ENCODE assay signal across 25 mouse cellular contexts in the genomic region with DNA sequence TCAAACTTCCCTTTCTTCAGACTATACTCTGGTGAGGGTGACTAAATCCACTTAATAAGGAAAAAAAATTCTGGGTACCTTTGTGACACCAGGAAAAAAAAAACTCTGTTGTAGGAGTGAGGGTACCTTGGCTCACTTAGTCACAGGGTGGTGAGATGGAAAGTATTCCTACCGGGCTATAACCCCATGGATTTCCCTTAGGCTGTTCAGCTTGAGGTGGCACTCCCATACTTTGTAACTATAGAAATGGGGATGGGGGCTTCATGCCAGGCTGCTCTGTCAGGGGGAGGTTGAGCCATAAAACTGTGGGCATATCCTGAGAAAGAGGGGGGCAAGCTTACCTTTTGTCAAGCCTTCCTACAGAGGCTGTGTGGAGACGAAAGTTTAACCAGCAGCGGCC.
DNase-seq lines count a peak whose midpoint lies in the region; ATAC-seq and TF ChIP-seq lines count a peak whose summit lies in the region.
"Had no signal": no experiment of that assay in that cellular context is flagged by ENCODE, and none has a peak within 500 bp of the region (broad histone marks: within the 10 kb centered on the region; RNA-seq: fewer than 3 reads in every experiment).

No protein-coding gene starts in this region.

- no peaks in the 10 kb centered on the region for H3K36me3 ChIP-seq in heart, adult 2 months (ENCODE audit: control insufficient read depth, insufficient read depth, low read length)
- no peaks in the 10 kb centered on the region for H3K36me3 ChIP-seq in midbrain, embryonic 11.5 days (ENCODE audit: control insufficient read depth, insufficient read depth, low read length)
- H3K36me3 ChIP-seq in midbrain, postnatal 0 days (ENCODE audit: insufficient read depth, low read length): no peaks in the 10 kb centered on the region
- H3K36me3 ChIP-seq in limb, embryonic 14.5 days (ENCODE audit: control insufficient read depth, insufficient read depth, low read length): no peaks in the 10 kb centered on the region
- H3K36me3 ChIP-seq in neural tube, embryonic 15.5 days: no peaks in the 10 kb centered on the region
- H3K36me3 ChIP-seq: forebrain, embryonic 10.5 days; heart, embryonic 10.5 days; heart, embryonic 13.5 days; hindbrain, embryonic 15.5 days had no signal

- peak; percentile 36 for DNase-seq in heart, adult 11 months
- no peak for DNase-seq in heart, adult 2 months
- peak; percentile 33 for DNase-seq in midbrain, embryonic 11.5 days (ENCODE audit: low spot score, missing footprints)
- DNase-seq in midbrain, postnatal 0 days (ENCODE audit: low spot score): no peak
- no peak for DNase-seq in limb, embryonic 14.5 days (ENCODE audit: low spot score)
- no peak for DNase-seq in frontal cortex, postnatal 10 days (ENCODE audit: low spot score in 2 of 2)
- DNase-seq: adrenal gland, postnatal 10 days; adrenal gland, postnatal 36 days; cerebellum, adult 18-20 months; cerebellum, adult 9-10 months; cerebellum, postnatal 14 days; gastrocnemius, adult 2 months; gastrocnemius, postnatal 14 days; heart, adult 18-20 months; heart, postnatal 14 days; heart, postnatal 4 days had no signal

- no peaks in the 10 kb centered on the region for H3K9me3 ChIP-seq in midbrain, embryonic 11.5 days (ENCODE audit: control insufficient read depth, low read length)
- no peaks in the 10 kb centered on the region for H3K9me3 ChIP-seq in midbrain, postnatal 0 days (ENCODE audit: low read length)
- H3K9me3 ChIP-seq in limb, embryonic 14.5 days (ENCODE audit: control insufficient read depth, low read length): no peaks in the 10 kb centered on the region
- no peaks in the 10 kb centered on the region for H3K9me3 ChIP-seq in neural tube, embryonic 15.5 days (replicated peaks)
- H3K9me3 ChIP-seq: forebrain, embryonic 10.5 days; forebrain, embryonic 13.5 days; heart, embryonic 10.5 days; heart, embryonic 13.5 days; hindbrain, embryonic 15.5 days had no signal

- H3K79me2 ChIP-seq in heart, adult 2 months (replicated peaks; ENCODE audit: control insufficient read depth, insufficient read depth, low read length): no peaks in the 10 kb centered on the region

- no peak overlapping the region for H3K27ac ChIP-seq in heart, adult 2 months
- H3K27ac ChIP-seq in midbrain, embryonic 11.5 days (ENCODE audit: low read depth, low read length): no peak overlapping the region
- H3K27ac ChIP-seq in midbrain, postnatal 0 days (ENCODE audit: low read depth, low read length): no peak overlapping the region
- no peak overlapping the region for H3K27ac ChIP-seq in limb, embryonic 14.5 days (replicated peaks; ENCODE audit: low read depth, low read length)
- peak overlapping the region; percentile 29 for H3K27ac ChIP-seq in neural tube, embryonic 15.5 days (replicated peaks)
- H3K27ac ChIP-seq: forebrain, embryonic 10.5 days; forebrain, embryonic 13.5 days; heart, embryonic 10.5 days; heart, embryonic 13.5 days; hindbrain, embryonic 15.5 days had no signal

- TF ChIP-seq POLR2A in heart, adult 2 months (IDR thresholded peaks at IDR 0.05; ENCODE audit: insufficient read depth, low read depth, low read length): no peak
- no peak for TF ChIP-seq POLR2A in limb, embryonic 14.5 days (IDR thresholded peaks at IDR 0.05; ENCODE audit: borderline replicate concordance, extremely low read depth, insufficient read depth, insufficient read length)

- 90% methylated on average over 3 of the region's 3 CpGs for WGBS in heart, adult 2 months
- WGBS in midbrain, embryonic 11.5 days: 94% methylated on average over 3 of the region's 3 CpGs
- WGBS in midbrain, postnatal 0 days: 86% methylated on average over 3 of the region's 3 CpGs
- WGBS in limb, embryonic 14.5 days: 25% methylated on average over 3 of the region's 3 CpGs
- 44% methylated on average over 3 of the region's 3 CpGs for WGBS in neural tube, embryonic 15.5 days

- intact Hi-C loops in heart, adult 2 months (cut with DNase I): no loop called here

- H3K4me3 ChIP-seq in heart, adult 2 months: no peak overlapping the region
- H3K4me3 ChIP-seq in midbrain, embryonic 11.5 days (ENCODE audit: low read depth, low read length): no peak overlapping the region
- no peak overlapping the region for H3K4me3 ChIP-seq in midbrain, postnatal 0 days (ENCODE audit: low read depth, low read length)
- H3K4me3 ChIP-seq in limb, embryonic 14.5 days (replicated peaks; ENCODE audit: low read length): no peak overlapping the region
- no peak overlapping the region for H3K4me3 ChIP-seq in neural tube, embryonic 15.5 days (replicated peaks)
- H3K4me3 ChIP-seq: forebrain, embryonic 10.5 days; forebrain, embryonic 13.5 days; gastrocnemius, adult 2 months; heart, embryonic 10.5 days; heart, embryonic 13.5 days; hindbrain, embryonic 15.5 days had no signal

- H3K27me3 ChIP-seq in heart, adult 2 months (ENCODE audit: control insufficient read depth, insufficient read depth, low read length): no peaks in the 10 kb centered on the region
- no peaks in the 10 kb centered on the region for H3K27me3 ChIP-seq in midbrain, embryonic 11.5 days (ENCODE audit: control insufficient read depth, insufficient read depth, low read length)
- H3K27me3 ChIP-seq in midbrain, postnatal 0 days (ENCODE audit: insufficient read depth, low read length): no peaks in the 10 kb centered on the region
- H3K27me3 ChIP-seq in limb, embryonic 14.5 days (ENCODE audit: control insufficient read depth, insufficient read depth, low read length): 0 out of 2 replicates have a peak, but pooled peaks cover 7% of the 10 kb centered on the region
- H3K27me3 ChIP-seq in neural tube, embryonic 15.5 days (replicated peaks): no peaks in the 10 kb centered on the region
- H3K27me3 ChIP-seq: forebrain, embryonic 13.5 days; heart, embryonic 13.5 days; hindbrain, embryonic 15.5 days had no signal

- no peaks in the 10 kb centered on the region for H3K4me1 ChIP-seq in heart, adult 2 months (ENCODE audit: control insufficient read depth, insufficient read depth, low read length)
- H3K4me1 ChIP-seq in midbrain, embryonic 11.5 days (ENCODE audit: control insufficient read depth, insufficient read depth, low read length): no peaks in the 10 kb centered on the region
- H3K4me1 ChIP-seq in midbrain, postnatal 0 days (ENCODE audit: insufficient read depth, low read length): no peaks in the 10 kb centered on the region
- H3K4me1 ChIP-seq in limb, embryonic 14.5 days (ENCODE audit: control insufficient read depth, insufficient read depth, low read length): peaks cover 16% of the 10 kb centered on the region
- H3K4me1 ChIP-seq in neural tube, embryonic 15.5 days: peaks cover 18% of the 10 kb centered on the region; the same call in 1 of the 2 replicates
- H3K4me1 ChIP-seq: forebrain, embryonic 10.5 days; forebrain, embryonic 13.5 days; heart, embryonic 10.5 days; heart, embryonic 13.5 days had no signal

- no peak overlapping the region for H3K9ac ChIP-seq in heart, adult 2 months (ENCODE audit: low read depth, low read length)
- no peak overlapping the region for H3K9ac ChIP-seq in midbrain, embryonic 11.5 days (ENCODE audit: low read length)
- H3K9ac ChIP-seq in midbrain, postnatal 0 days (replicated peaks; ENCODE audit: low read length, poor library complexity, severe bottlenecking): no peak overlapping the region
- no peak overlapping the region for H3K9ac ChIP-seq in limb, embryonic 14.5 days (ENCODE audit: low read depth, low read length, severe bottlenecking)
- H3K9ac ChIP-seq in neural tube, embryonic 15.5 days (replicated peaks): no peak overlapping the region
- H3K9ac ChIP-seq: forebrain, embryonic 13.5 days; heart, embryonic 13.5 days; hindbrain, embryonic 15.5 days had no signal

- ATAC-seq in midbrain, embryonic 11.5 days (ENCODE audit: low FRiP score): no peak
- ATAC-seq in midbrain, postnatal 0 days (ENCODE audit: low FRiP score): no peak
- 0 out of 2 replicates have a peak, but pooled peaks have one; percentile 44 for ATAC-seq in limb, embryonic 14.5 days (ENCODE audit: low FRiP score, low read depth)
- peak; percentile 55 for ATAC-seq in neural tube, embryonic 15.5 days (ENCODE audit: low FRiP score)
- no peak for ATAC-seq in megakaryocyte-erythroid progenitor cell, adult 5-6 weeks (replicated peaks; ENCODE audit: low FRiP score, low TSS enrichment, poor library complexity, severe bottlenecking)
- ATAC-seq: forebrain, embryonic 13.5 days; forebrain, embryonic 16.5 days; Patski had no signal

- no peak overlapping the region for H3K4me2 ChIP-seq in midbrain, embryonic 11.5 days
- no peak overlapping the region for H3K4me2 ChIP-seq in midbrain, postnatal 0 days (ENCODE audit: low read depth, low read length, poor library complexity, severe bottlenecking)
- H3K4me2 ChIP-seq in limb, embryonic 14.5 days (replicated peaks; ENCODE audit: low read depth, low read length, severe bottlenecking): no peak overlapping the region
- H3K4me2 ChIP-seq in neural tube, embryonic 15.5 days: no peak overlapping the region
- H3K4me2 ChIP-seq: forebrain, embryonic 13.5 days; heart, embryonic 13.5 days; hindbrain, embryonic 15.5 days had no signal

- no peak for TF ChIP-seq EP300 in heart, adult 2 months (IDR thresholded peaks at IDR 0.05; ENCODE audit: insufficient read depth, low read depth, low read length)

- no peak for TF ChIP-seq CTCF in heart, adult 2 months (IDR thresholded peaks at IDR 0.05)
- TF ChIP-seq CTCF in midbrain, postnatal 0 days (IDR thresholded peaks at IDR 0.05): no peak

Comparison
In these comparisons a context has a peak if more than half of its experiments do, and no peak if none do; other contexts are left out.
1. DNase-seq: peak in heart, adult 11 months (single experiment) and midbrain, embryonic 11.5 days (single experiment); none in heart, adult 2 months (0 of 2), midbrain, postnatal 0 days (single experiment), limb, embryonic 14.5 days (single experiment) and frontal cortex, postnatal 10 days (0 of 2).
2. ATAC-seq: peak in limb, embryonic 14.5 days (single experiment) and neural tube, embryonic 15.5 days (single experiment); none in midbrain, embryonic 11.5 days (single experiment), midbrain, postnatal 0 days (single experiment) and megakaryocyte-erythroid progenitor cell, adult 5-6 weeks (single experiment).